Mouse (Mus musculus): ENCODE data around the gene Mast4.

The Mast4 gene

DNA sequence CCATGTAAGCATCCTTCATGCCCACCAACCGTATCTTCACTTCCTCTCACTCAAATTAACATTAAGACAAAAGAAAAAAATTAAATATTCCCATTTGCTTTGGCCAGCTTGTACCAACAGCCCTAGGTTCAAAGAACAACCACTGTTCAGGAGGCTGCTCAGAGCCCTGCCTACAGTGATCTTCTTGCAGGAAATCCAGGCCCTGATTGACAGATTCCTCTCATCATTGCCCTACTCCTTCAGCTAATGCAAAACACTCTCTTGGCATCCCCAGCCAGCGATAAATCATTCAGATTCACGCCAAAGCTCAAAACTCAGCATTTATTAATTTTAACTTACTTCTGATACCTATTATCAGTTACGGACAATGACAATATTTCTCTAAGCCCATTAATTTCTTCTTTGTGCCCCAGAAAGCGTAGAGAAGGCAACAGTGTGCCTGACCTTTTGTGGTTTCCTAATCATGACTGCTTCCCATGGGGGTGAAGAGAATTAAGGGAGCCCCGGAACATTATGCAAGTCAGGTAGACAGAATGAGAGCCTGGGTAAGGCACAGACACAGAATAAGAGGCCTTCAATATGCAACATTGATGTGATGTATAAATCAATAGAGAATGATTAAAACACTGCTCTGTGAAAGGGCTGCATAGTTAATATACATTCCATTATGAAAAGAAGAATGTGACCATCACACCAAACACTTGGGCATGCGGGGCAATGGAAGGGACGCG is 135.9 kb downstream of the Mast4 start:
- no peak for DNase-seq (ENCODE audit: low read depth)

DNA sequence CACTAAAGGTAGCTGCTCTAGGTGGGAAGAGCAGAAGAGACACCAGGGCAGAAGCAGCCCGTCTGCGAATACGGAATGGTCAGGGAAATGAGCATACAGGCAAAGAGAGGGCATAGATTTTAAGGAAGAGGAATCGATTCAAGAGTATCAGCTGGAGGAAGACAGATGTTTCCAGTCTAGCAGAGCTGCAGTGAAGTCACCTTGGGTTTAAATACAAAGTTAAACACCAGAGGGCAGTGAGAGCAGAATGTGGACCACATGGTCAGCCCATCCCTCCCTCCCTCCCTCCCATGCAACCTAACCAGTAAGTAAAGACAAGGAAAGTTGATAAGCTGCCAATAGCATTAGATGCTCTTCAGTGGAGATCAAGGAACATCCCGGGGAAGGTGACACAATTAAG is 138.0 kb downstream of the Mast4 start:
- peak; percentile 41 for DNase-seq (ENCODE audit: low read depth)

DNA sequence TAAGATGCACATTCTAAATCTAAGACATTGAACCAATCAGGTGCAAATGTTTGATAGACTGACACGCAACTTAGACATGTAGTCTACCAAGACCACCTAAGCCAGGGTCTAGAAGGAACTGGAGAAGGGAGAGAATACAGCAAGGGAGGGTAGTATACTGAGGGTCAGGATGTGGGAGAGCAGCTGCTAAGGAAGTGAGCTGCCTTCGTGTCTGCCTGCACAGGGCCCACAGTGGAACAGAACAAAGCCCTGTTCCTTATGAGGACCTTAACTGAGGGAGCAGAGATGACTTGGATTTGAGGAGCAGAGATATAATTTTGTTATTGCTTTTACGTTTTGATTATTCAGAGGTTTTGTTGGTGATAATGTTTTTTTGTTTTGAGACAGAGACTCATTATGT is 138.4 kb downstream of the Mast4 start:
- DNase-seq (ENCODE audit: low read depth): no peak

DNA sequence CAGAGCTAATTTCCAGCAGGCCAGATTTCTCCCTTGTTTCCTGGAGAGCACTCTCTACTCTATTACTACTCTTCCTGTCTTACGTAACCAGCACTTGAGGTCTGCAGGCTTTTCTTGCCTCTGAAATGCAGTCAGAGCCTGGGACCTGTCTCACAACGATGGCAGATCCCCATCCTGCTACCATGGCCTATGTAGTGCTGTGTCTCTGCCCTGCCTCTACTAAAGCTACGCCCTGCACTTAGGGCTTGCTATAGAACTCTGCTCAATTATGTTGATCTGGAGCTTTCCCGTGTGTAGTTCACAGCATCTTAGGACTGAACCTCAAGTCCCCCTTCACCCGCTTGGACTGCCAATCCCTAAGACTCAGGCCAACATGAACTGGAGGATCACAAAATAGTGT is 150.7 kb downstream of the Mast4 start:
- DNase-seq (ENCODE audit: low read depth): no peak

DNA sequence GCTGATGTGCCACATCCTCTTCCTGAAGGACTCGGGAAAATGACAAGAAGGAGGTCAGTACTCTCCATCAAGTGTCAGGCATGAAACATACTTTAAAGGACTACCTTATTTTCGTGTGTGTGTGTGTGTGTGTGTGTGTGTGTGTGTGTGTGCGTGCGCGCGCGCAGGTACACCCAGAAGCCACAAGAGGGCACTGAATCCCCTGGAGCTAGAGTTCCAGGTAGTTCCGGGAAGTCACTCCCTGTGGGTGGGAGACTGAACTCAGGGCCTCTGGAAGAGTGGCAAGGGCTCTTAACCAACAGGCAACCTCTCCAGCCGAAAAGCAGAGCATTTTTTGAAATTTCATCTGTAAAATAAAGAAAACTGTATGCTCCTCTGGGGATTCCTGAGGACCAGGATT is 152.5 kb downstream of the Mast4 start:
- DNase-seq (ENCODE audit: low read depth): no peak

DNA sequence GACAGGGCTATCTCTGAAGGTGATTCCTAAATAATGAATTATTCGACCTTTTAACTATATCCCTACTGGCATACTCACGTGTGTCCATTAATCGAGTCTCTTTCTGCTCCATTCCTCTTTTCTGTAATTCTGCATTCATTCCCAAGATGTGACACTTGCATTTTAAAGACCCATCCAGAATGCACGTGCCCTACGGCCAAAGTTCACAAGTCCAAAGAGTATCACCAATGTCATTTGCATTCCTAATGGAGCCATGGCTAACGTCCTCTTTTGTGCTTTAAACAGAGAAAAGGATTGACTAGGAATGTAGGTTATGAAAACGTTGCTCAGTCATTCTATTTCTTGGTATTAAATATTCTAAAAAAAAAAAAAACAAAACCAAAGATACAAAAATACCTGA is 157.4 kb downstream of the Mast4 start:
- no peak for DNase-seq (ENCODE audit: low read depth)

DNA sequence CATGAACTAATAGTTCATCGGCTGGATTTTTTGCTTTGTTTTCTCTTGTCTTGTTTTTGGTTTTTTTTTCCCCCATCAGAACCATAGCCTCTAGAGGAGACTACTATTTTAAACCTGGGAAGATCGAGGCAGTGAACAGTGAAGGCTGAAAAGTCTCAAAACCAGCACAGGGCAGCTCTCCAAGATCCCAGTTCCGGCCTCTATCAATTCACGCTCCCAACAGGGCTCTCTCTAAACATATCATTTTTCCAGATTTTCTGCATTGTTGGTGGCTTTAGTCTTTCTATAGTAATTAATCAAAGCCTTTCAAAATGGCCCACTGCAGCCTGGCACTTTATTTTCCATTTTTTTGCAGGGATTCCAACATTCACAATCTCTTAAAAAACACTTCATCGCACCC is 159.9 kb downstream of the Mast4 start:
- DNase-seq (ENCODE audit: low read depth): no peak

DNA sequence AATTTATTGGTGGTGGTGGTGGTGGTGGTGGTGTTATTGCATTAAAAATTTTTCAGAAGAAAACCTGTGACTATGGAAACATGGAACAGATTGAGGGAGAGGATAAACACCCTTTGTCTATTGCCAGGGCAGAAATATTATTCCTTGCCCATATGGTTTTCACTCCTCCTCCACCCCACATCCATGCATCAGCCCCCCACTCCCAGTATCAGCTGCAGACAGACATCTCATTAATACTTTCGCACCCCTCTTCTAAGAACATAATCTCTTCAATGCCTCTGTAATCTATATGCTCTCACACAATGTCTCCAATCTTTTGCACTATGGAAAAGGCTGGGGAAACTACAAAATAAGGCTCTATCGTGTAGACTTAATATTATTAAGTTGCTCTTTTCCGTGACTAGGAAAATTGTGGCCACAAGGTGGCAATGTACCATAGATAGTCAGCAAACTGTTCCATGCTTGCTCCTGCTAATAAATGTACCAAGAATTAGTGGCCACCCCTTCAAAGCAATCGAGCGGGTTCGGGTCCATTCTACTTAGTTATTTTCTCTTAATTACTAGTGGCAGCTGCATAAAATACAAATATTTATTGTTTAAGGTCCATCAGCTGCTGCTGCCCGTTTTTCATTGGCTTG is 160.6 kb downstream of the Mast4 start:
- peak; percentile 87 for DNase-seq (ENCODE audit: low read depth)

DNA sequence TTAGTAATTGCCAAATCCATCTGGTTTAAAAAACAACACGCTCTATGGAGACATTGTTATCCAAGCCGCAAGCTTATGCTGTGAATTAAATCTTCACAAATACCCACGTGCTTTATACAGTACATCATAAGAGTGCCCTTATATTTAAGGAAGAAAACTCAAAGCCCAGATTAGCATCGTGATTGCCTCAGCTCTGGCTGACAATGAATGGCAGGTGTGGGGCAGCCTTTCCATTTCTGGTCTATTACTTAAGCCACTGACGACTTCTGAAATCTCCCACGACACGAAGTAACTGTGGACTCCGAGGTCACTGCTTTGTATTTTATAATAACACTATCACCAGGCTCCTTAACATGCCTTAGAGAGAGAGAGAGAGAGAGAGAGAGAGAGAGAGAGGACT is 182.4 kb downstream of the Mast4 start:
- no peak for DNase-seq (ENCODE audit: low read depth)

DNA sequence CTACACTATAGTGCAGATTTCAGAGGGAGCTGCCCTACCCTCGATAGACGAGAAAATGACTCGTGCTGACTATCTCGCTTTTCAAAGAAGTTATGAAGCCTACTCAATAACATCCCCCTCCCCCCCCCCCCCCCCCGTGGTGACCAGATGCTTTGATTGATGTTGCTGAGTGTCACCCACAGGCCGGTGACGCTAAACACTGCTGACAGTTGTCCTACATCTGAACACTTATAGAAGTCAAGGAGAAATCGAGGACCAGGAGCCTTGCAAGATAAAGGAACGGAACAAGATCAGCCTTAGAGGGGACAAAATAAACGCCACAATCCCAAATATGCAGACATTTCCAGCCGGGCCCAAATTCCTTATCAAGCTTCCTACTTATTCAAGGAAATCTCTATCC is 183.1 kb downstream of the Mast4 start:
- DNase-seq (ENCODE audit: low read depth): no peak

DNA sequence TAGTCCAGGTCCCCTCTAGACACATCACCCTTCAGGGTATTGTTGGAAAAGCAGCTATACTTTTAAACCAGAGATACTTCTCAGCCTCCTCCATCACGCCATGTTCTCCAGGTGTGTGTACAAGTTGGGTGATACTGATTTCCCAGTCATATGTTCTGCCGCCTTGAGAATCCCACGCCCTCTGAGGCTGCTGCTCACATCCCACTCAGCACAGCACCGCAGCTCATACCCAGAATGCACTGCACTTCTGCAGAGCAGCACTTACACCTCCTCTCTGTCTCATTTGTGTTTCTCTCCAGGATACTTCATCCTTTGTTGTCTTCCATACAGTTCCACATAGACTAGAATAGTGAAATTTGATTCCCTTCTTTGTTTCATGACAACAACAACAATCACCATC is 183.6 kb downstream of the Mast4 start:
- DNase-seq (ENCODE audit: low read depth): no peak

DNA sequence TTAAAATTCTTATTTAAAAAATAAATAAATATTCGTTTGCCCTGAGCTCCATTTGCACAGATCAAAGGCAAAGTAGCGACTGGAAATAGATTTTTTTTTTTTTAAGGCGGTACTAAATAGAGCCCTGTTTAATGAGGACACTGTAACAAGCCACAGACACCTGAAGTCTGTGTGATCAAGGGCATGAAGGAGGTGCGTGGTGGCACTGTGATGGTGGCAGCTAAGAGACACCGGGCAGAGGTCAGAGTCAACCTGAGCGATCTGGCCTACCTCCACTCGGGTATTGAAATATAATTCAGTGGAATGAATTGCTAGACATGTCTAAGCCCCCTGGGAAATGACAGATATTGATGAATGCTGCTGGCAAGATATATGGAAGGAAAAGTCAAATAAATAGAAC is 184.9 kb downstream of the Mast4 start:
- no peak for DNase-seq (ENCODE audit: low read depth)

DNA sequence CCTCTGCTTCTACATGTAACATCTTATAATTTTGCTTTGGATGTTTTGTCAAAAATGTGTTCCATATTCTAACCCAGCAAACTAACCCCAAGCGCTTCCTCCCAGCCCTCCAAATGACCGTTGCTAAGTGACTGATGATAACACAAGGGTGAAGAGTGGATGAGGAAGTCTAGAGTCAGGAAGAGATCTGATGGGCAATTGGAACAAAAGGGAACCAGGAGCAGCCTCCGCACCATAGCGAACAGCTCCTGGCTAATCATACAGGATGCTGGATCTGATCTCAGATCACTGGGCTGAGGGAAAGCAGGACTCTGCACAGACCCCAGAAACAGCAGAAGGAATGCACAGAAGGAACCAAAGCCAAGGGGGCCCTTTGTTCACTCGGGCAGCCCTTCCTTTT is 190.0 kb downstream of the Mast4 start:
- no peak for DNase-seq (ENCODE audit: low read depth)

DNA sequence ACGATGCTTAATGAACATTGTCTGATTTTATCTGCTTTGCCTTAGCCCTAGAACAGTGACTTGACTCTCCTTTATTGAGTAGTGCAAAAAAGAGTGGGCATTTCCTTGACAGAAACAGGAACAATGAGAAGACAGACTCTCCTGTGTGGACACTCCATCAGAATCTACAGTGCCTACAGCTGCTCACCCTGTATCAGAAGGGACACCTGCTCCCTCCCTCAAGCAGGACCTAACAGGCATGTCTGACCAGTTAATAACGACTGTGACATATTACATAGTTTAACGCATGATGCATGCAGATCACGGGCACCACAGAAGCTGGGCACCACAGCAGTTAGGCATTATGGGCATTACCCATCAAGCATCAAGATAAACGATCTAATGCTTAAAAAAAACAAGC is 193.0 kb downstream of the Mast4 start:
- no peak for DNase-seq (ENCODE audit: low read depth)

DNA sequence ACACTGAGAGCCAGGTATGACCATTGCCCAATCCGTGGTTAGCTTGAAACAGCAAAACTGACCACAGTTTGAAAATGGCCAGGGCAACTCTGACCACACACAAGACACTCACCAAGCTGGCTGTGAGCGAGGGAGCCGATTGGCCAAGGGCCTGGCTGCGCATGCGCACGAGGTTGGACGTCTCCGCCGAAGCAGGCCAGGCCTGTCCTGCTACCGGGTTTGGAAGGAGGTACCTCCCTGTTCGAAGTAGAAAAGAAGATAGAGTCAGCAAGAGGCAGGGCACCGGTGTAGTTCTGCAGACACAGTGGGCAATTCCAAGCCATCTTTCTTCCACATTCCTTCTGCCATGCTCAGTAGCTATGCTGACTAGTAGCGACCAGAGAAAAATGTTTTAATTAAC is 194.2 kb downstream of the Mast4 start:
- DNase-seq (ENCODE audit: low read depth): no peak

DNA sequence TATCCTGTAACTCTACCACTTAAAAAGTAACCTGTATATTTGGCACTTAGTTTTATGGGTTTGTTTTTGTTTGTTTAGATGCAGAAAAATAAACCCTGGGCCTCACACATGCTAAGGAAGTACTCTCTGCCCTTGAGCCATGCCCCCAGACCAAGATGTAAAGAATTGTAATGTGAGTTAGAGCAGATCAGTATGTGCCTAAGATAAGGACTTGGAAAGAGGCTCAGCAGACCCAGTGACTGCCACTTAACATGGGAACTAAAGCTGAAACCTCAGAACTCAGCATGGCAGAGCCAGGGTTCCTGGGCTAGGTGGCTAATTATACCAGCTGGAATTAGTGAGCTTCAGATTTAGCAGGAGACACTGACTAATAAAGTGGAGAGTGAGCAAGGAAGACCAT is 196.0 kb downstream of the Mast4 start:
- DNase-seq (ENCODE audit: low read depth): no peak

DNA sequence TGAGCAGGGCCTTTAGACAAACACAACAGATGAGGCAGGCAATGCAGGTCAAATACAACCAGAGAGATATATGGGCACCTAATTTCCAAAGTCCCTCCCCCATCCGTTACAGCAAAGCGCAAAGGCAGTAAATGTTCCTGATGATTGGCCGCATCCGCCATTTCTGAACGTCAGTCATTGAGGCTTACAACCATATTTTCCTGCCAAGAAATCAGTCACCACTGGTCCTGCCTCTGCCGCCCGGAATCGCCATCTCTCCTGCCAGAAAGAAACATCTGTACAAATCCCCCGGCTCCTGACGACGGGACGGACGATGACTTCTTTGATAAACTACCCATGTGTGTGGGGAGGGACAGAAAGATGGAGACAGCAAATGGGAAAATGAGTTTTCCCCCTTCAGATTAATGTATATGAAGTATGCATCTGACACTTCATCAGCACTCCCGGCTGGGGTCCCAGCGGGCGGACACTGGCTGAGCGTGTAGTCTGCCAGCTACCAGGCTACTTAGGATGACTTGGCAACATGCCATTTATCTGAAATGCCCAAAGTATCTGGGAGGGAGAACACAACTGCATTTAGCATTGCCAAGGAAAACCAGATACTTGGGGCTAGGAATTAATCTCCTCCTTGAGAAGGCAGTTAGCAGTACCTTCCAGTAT is 198.9 kb downstream of the Mast4 start:
- DNase-seq (ENCODE audit: low read depth): no peak

DNA sequence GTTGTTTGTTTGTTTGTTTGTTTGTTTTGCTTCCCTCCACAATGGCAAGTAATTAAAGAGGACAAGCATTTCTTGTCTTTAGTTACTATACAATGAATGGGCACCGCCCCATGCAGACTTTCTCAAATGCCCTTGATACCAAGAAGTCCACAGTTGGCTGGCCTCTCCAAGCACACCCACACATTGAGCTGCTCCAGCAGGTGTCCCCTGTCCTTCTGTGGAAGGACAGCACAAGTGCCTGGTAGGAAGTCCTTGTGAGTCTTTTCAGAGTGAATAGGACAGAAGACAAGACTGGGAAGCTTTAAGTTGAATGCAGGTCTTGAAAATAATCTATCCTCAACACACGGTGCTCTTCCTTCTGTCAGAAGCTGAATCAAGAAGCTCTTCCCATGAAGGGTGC is 202.5 kb downstream of the Mast4 start:
- DNase-seq (ENCODE audit: low read depth): no peak

DNA sequence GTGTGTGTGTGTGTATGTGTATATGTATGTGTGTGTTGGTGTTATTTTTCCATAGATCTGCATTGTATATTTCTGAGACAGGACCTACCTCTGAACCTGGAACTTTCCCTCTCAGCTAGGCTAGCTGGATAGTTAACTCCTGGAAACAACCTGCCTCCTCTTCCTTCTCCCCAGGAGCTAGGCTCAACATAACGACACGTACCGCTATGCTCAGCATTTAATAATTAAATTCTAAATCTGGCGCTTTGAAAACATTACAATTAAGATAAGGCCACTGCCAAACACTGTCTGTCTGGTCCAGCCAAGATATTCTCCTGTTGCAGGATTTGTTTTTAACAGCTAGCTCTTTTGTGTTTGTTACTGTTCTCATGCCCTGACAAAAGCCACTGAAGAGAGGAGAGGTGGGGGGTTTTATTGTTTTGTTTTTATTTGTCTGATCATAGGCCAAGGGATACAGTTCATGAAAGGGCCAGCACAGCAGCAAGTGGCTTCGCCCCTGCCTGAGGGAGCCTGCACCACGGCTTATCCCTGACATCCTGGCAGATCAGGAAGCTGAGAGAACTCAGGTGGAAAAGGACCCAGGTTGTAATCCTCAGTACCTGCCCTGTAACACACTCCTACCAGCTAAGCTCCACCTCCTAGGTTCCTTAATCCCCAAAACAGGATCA is 205.0 kb downstream of the Mast4 start:
- no peak for DNase-seq (ENCODE audit: low read depth)

DNA sequence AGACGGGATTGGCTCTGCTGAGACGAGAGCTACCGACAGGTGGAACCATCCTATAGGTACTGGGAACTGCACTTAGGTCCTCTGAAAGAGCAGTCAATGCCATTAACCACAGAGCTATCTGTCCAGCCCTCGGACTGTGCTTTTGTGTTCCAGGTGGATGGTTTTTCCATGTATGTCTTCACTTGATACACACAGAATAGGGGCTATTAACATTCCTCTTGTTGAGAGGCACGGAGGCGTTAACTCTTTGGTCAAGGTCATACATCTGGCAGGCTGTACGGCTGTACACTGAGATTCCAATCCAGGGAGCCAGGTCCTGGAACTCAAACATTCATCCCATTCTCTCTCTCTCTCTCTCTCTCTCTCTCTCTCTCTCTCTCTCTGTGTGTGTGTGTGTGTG is 205.6 kb downstream of the Mast4 start:
- DNase-seq (ENCODE audit: low read depth): no peak

DNA sequence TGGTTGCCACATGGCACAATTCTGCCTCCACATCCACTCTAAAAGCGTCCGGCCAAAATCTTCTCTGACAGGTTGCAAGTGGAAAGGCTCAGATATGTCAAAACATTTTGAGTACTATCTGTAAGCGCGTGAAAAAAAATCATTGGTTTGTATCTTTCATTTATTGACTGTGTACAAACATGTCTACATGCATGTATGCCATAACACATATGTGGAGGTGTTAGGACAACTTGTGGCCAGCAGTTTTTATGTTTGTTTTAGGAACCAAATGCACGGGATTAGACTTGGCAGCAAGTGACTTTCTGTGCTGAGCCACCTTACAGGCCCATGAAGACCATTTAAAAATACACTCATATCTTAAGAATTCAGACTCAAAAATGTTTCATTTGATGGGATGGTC is 206.7 kb downstream of the Mast4 start:
- no peak for DNase-seq (ENCODE audit: low read depth)

DNA sequence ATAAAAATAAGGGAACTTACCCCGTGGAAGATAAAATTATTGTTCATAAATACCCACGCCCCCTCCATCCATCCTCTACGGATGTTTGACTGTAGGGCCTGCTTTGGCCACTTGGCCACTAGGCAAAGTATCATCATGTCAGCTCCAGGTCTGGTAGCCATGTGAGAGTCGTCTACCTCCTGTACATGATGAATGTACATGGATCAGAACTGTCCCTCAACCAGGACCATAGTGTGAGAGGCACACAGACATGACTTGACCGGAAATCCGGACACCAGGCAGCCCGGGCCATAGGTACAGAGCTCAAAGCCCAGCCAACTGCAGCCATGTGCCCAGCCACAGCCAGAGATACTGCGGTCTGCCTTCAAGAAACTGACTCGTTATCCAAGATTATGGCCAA is 210.6 kb downstream of the Mast4 start:
- no peak for DNase-seq (ENCODE audit: low read depth)
